Mouse (Mus musculus): Measurements from ENCODE around the gene Zan. TPM values are rescaled to one million over a fixed set of nuclear protein-coding genes. Genes with fewer than 3 reads are reported as not detected.

Gene Zan
- polyA plus RNA-seq, 1 experiment from 2014 or later = not detected

DNA sequence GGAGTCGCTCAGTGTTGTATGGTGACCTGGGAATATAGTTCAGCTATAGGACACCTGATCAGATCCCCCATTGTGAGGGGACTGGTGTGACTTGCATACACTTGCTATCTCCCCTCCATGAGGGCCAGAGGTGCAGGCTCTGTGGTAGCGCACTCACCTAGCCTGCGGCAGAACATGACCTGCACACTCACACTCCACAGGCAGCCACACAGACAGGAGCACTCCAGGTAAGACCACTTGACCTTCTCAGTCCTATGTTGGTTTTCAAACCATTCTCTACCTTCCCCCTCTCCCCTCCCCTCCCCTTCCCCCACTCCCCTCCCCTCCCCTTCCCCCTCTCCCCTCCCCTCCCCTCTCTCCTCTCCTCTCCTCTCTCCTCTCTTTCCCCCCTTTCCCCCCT is 66.3 kb downstream of the Zan start:
- Histone ChIP-seq H3K4me3 (ENCODE audit: inconsistent target) (no peak overlapping the region), H3K79me2 (ENCODE audit: inconsistent target) (no peaks in the 10 kb centered on the region), H3K27ac (no peak overlapping the region), H3K36me3 (ENCODE audit: inconsistent target) (no peaks in the 10 kb centered on the region)
- 100% methylated on average over 3 of the region's 3 CpGs for WGBS (ENCODE audit: missing documents)

DNA sequence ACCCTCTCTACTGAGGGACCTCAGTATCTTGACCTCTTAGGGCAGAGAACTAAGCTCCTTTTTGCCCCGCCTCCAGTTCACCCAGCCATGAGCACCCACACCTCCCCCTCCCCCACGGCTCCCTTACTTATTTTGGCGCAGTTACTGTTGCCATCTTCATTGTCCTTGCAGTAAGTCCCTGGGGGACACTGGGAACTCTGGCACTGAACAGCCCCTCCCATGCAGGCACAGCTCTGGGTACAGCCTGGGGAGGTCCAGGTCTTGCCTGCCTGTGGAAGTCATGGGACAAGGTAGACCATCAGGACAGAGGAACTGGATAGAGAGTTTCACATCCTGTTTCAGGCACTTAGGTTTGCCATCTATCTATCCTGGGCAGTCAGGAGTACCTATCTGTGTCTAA is 66.8 kb downstream of the Zan start:
- H3K27ac ChIP-seq = no peak overlapping the region
- H3K36me3 ChIP-seq (ENCODE audit: inconsistent target) = no peaks in the 10 kb centered on the region
- H3K79me2 ChIP-seq (ENCODE audit: inconsistent target) = no peaks in the 10 kb centered on the region
- WGBS (ENCODE audit: missing documents) = 100% methylated on average over 3 of the region's 3 CpGs
- no peak overlapping the region for H3K4me3 ChIP-seq (ENCODE audit: inconsistent target)

DNA sequence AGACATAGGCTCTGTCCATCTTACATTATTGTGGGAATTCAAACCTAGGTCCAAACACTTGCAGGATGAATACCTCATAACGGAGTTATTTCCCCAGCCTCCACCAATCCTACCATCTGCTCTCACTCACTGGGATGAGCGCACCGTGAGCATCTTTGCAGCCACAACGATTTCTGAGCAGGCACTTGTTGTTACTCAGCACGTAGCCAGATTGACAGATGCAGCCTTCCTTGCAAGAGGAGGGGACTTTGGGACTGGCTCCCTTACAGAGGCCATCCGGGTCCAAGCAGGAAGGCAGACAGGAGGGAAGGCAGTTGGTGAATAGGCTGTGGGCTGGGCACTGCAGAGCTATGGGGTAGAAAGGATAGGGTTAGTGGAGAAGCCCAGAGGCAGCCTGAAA is 67.4 kb downstream of the Zan start:
- H3K27ac ChIP-seq = no peak overlapping the region
- no peaks in the 10 kb centered on the region for H3K36me3 ChIP-seq (ENCODE audit: inconsistent target)
- H3K79me2 ChIP-seq (ENCODE audit: inconsistent target) = no peaks in the 10 kb centered on the region
- H3K4me3 ChIP-seq (ENCODE audit: inconsistent target) = no peak overlapping the region
- 94% methylated on average over 6 of the region's 6 CpGs for WGBS (ENCODE audit: missing documents)

DNA sequence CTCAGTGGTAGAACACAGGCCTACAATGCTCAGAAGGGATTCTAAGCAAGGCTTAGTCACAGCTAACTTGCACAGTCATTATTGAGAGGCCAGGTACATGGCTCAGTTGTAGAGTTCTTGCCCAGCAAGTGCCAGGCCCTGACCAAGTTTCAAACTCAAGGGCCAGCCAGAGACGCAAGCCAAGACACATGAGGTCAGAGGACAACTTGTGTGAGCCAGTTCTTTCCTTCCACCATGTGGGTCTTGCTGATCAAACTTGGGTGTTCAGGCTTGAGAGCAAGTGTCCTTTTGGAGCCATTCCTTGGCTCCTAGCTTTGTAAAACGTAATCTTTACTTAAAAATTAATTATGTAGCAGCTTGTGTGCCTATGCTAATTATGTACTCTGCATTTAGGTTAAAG is 72.8 kb downstream of the Zan start:
- no peaks in the 10 kb centered on the region for H3K79me2 ChIP-seq (ENCODE audit: inconsistent target)
- 76% methylated on average over 2 of the region's 2 CpGs for WGBS (ENCODE audit: missing documents)
- no peak overlapping the region for H3K27ac ChIP-seq
- H3K4me3 ChIP-seq (ENCODE audit: inconsistent target) = no peak overlapping the region
- no peaks in the 10 kb centered on the region for H3K36me3 ChIP-seq (ENCODE audit: inconsistent target)

DNA sequence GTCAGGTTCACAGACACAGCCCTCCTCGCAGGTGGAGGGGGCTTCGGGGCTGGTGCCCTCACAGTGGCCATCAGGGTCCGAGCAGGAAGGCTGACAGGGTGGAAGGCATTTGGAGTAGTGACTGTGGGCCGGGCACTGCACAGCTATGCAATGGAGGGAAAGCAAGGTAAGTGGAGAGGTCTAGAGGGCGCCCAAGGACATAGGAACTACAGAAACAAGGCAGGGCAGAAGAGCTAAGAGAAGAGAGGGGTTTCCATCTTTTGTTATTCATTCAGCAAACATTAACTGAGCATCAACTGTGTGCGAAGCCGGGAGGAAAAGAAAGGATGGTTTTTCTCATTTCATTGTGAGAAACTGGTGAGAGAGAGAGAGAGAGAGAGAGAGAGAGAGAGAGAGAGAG is 82.4 kb downstream of the Zan start:
- 70% methylated on average over 7 of the region's 7 CpGs for WGBS (ENCODE audit: missing documents)
- Histone ChIP-seq H3K36me3 (ENCODE audit: inconsistent target) (no peaks in the 10 kb centered on the region), H3K4me3 (ENCODE audit: inconsistent target) (no peak overlapping the region), H3K27ac (no peak overlapping the region), H3K79me2 (ENCODE audit: inconsistent target) (no peaks in the 10 kb centered on the region)

DNA sequence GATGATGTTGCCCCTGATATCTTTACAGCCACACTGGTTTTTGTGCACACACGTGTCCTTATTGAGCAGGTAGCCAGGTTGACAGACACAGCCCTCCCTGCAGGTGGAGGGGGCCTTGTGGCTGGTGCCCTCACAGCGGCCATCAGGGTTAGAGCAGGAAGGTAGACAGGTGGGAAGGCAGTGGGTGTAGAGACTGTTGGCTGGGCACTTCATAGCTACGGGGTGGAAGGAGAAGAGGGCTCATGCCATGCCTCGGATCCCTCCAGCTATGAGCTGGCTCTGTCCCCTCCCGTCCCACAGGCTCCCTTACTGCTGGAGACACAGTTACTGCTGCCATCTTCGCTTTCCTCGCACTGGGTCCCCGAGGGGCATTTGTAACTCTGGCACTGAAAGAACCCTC is 85.2 kb downstream of the Zan start:
- H3K4me3 ChIP-seq (ENCODE audit: inconsistent target) = no peak overlapping the region
- H3K36me3 ChIP-seq (ENCODE audit: inconsistent target) = no peaks in the 10 kb centered on the region
- H3K27ac ChIP-seq = no peak overlapping the region
- WGBS (ENCODE audit: missing documents) = 83% methylated on average over 8 of the region's 8 CpGs
- no peaks in the 10 kb centered on the region for H3K79me2 ChIP-seq (ENCODE audit: inconsistent target)

DNA sequence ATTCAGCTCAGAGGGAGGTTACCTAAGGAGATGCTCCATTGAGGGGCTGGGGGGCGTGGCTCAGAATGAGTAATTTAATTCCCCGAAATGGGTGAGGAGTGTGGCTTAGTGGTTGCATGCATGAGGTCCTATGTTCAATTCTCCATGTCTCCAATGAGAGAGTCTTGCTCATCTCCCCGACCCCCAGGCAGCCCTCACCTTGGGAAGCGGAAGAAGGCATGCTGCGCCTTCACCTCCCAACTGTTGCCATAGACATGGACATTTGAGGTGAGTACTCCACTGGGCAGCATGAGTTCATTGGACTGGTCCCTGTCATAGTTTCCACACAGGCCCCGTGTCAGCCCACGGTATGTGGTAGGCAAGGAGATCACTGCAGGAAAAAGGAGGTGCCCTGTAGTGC is 90.2 kb downstream of the Zan start:
- no peak overlapping the region for H3K4me3 ChIP-seq (ENCODE audit: inconsistent target)
- no peaks in the 10 kb centered on the region for H3K36me3 ChIP-seq (ENCODE audit: inconsistent target)
- no peak overlapping the region for H3K27ac ChIP-seq
- H3K79me2 ChIP-seq (ENCODE audit: inconsistent target) = no peaks in the 10 kb centered on the region
- 91% methylated on average over 7 of the region's 7 CpGs for WGBS (ENCODE audit: missing documents)

DNA sequence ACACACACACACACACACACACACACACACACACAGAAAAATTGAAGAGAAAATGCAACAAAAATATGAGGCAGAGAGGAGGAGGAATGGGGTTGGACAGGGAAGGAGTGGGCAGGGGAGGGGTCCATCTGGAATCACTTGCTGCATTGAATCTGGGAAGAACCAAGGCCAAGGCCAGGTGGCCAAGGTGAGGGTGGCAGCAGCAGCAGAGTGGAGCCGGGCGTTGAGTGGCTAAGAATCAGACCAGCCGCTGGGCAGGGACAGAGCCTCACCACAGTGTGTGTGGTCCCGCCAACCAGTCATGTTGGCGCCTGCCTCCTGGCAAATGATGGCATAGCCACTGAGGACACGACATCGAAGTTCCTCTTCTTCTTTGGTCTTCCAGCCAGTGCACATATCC is 93.4 kb downstream of the Zan start:
- 72% methylated on average over 7 of the region's 7 CpGs for WGBS (ENCODE audit: missing documents)
- no peak overlapping the region for H3K4me3 ChIP-seq (ENCODE audit: inconsistent target)
- no peaks in the 10 kb centered on the region for H3K36me3 ChIP-seq (ENCODE audit: inconsistent target)
- no peaks in the 10 kb centered on the region for H3K79me2 ChIP-seq (ENCODE audit: inconsistent target)
- H3K27ac ChIP-seq = no peak overlapping the region

DNA sequence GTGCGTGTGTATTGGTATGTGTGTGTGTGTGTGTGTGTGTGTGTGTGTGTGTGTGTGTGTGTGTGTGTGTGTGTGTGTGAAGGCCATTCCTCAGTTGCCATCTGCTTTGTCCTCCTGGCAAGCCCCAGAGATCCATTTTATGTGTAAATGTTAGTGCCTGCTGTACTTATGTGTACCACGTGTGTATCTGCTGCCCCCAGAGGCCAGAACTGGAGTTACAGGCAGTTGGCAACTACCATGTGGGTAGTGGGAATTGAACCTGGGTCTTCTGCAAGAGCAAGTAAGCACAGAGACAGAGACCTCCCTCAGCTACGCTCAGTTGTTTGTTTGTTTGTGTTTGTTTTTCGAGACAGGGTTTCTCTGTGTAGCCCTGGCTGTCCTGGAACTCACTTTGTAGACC is 95.7 kb downstream of the Zan start:
- Histone ChIP-seq H3K36me3 (ENCODE audit: inconsistent target) (no peaks in the 10 kb centered on the region), H3K79me2 (ENCODE audit: inconsistent target) (no peaks in the 10 kb centered on the region), H3K4me3 (ENCODE audit: inconsistent target) (no peak overlapping the region), H3K27ac (no peak overlapping the region)
- WGBS (ENCODE audit: missing documents) = 74% methylated on average over 4 of the region's 4 CpGs

DNA sequence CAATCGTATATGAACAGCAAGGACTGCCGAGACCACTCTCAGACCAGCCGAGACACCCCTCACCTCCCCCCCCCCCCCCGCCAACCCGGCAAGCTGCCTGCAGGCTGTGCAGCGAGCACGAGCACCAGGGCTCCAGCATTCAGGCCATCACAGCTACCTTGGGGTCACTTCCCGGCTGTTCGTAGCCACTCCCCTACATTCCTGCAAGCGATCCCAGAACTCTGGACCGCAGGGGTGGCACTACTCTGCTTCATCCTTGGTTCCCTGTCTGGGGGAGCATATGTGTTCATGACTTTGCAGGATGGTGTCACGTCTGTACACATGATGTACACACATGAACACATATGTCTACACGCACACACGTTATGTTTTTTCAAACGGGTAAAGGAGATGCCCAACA is 99.3 kb downstream of the Zan start:
- Histone ChIP-seq H3K27ac (no peak overlapping the region), H3K36me3 (ENCODE audit: inconsistent target) (no peaks in the 10 kb centered on the region), H3K4me3 (ENCODE audit: inconsistent target) (no peak overlapping the region), H3K79me2 (ENCODE audit: inconsistent target) (no peaks in the 10 kb centered on the region)
- WGBS (ENCODE audit: missing documents) = 71% methylated on average over 10 of the region's 15 CpGs

DNA sequence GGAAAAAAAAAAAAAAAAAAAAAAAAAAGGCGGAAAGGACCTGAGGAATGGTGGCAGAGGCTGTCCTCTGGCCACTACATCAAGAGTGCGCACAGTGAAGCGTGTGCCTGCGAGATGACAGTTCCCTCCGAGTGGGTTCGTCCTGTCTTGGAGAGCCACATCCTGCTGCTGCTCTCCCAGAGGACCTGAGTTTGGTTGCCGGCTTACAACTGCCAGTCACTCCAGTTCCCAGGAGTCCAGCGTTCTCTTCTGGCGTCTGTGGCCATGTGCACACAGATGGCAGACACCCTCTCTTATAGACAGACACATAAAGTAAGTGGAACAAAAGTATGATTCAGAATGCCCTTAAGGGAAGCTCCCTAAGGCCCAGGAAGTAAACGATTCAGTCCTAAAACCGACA is 99.7 kb downstream of the Zan start:
- Histone ChIP-seq H3K27ac (no peak overlapping the region), H3K79me2 (ENCODE audit: inconsistent target) (no peaks in the 10 kb centered on the region), H3K36me3 (ENCODE audit: inconsistent target) (no peaks in the 10 kb centered on the region), H3K4me3 (ENCODE audit: inconsistent target) (no peak overlapping the region)
- WGBS (ENCODE audit: missing documents) = 43% methylated on average over 11 of the region's 11 CpGs

DNA sequence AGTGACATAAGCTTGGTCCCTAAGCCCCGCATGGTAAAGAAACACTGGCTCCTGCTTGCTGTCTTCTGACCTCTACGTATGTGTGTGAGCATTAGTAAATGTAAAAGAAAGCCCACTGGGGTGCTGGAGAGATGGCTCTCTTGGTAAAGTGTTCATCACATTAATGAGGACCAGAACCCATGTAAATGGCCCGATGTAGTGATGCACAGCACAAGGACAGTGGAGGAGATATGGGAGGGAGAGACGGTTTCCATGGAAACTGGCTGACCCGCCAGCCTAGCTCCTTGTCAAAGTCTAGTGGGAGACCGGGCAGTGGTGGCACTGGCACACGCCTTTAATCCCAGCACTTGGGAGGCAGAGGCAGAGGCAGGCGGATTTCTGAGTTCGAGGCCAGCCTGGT is 100.1 kb downstream of the Zan start:
- no peaks in the 10 kb centered on the region for H3K36me3 ChIP-seq (ENCODE audit: inconsistent target)
- no peak overlapping the region for H3K27ac ChIP-seq
- H3K4me3 ChIP-seq (ENCODE audit: inconsistent target) = no peak overlapping the region
- WGBS (ENCODE audit: missing documents) = 81% methylated on average over 7 of the region's 9 CpGs
- no peaks in the 10 kb centered on the region for H3K79me2 ChIP-seq (ENCODE audit: inconsistent target)

DNA sequence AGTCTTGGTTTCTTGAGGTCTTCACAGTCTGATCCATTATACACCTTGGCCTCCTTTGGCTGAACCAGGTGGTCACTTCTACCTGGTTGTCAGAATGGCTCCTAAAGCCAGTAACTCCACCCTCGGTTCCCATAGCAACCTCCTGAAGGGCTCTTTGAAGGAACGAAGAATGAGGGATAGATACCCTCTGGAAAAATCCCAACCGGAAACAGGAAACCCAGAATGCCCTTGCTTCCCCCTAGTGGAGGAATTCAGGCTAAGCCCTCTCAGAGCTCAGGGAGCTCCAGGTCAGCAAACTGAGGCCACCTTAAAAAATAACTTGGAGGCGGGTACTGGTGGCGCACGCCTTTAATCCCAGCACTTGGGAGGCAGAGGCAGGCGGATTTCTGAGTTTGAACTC is 100.7 kb downstream of the Zan start:
- WGBS (ENCODE audit: missing documents) = 67% methylated on average over 7 of the region's 7 CpGs
- no peak overlapping the region for H3K4me3 ChIP-seq (ENCODE audit: inconsistent target)
- no peaks in the 10 kb centered on the region for H3K36me3 ChIP-seq (ENCODE audit: inconsistent target)
- H3K27ac ChIP-seq = no peak overlapping the region
- H3K79me2 ChIP-seq (ENCODE audit: inconsistent target) = no peaks in the 10 kb centered on the region

DNA sequence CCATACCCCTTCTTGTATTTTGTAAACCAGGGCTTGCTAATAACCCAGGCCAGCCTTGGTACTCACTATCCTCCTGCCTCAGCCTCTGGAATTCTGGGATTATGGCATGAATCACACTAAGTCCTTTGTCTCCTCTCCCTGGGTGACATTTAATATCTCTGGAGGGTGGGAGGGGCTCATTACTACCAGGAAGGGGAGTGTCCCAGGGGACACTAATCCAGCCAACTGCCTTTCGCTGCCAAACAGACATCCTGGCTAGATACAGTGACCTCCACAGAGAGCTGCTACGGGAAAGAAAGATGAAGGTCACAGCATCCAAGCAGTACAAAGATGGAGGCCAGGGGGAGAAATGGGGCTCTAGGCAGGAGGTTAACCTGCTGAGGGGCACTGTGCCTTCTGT is 101.2 kb downstream of the Zan start:
- 86% methylated on average over 2 of the region's 2 CpGs for WGBS (ENCODE audit: missing documents)

DNA sequence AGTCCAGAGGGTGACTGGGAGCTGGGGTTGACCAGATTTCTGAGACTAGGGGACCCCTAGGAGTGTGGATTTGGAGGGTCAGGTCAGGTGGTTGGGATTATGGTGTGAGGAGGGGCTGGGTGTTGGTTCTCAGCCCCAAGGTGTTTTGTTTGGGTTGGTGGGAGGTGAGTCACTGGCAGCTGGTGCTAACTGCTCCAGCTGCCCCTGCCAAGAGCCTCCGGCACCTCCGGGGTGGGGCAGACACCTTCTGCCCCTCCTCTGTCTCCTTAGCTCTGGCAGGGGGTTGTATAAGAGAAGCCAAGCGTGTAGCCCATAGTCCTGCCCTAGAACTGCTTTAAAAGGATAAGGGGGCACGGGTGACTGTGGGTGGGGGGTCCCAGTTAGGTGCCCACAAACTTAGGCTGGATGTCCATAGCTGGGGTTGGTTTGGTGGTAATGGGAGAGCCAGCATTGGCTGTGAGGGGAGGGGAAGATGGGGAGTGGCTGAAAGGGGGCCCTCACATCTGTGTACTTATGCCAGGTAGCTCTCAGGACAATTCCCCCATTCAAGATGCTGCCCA is 102.3 kb downstream of the Zan start:
- Histone ChIP-seq H3K36me3 (ENCODE audit: inconsistent target) (no peaks in the 10 kb centered on the region), H3K79me2 (ENCODE audit: inconsistent target) (no peaks in the 10 kb centered on the region), H3K4me3 (ENCODE audit: inconsistent target) (no peak overlapping the region), H3K27ac (no peak overlapping the region)
- WGBS (ENCODE audit: missing documents) = 75% methylated on average over 3 of the region's 4 CpGs

More for the DNA sequence above, 101.2 kb downstream of the Zan start:
- H3K79me2 ChIP-seq (ENCODE audit: inconsistent target) = no peaks in the 10 kb centered on the region
- H3K36me3 ChIP-seq (ENCODE audit: inconsistent target) = no peaks in the 10 kb centered on the region
- no peak overlapping the region for H3K4me3 ChIP-seq (ENCODE audit: inconsistent target)
- no peak overlapping the region for H3K27ac ChIP-seq

DNA sequence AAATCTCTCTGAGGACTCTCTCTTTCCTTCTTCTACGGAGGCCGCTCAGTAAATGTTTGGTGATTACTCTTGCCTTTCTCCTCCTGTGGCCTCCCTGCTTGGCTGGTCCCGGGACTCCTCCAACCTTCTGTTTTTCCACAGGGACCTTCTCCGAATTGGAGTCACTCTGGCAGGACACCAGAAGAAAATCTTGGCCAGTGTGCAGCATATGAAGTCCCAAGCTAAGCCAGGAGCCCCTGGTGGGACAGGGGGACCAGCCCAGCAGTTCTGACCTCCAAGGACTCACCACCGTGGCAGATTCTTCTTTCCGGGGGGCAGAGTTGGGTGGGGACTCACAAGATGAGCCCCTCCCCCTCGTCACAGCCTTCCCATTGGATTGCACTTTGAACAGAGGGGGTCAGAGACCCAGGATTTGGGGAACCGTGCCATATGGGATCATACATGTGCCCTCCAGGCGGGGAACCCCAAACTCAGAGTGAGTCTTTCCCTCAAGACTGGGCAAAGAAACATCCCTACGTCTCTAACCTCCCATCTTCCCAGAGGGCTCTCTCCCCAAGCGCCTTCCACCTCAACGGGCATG is 103.4 kb downstream of the Zan start:
- H3K36me3 ChIP-seq (ENCODE audit: inconsistent target) = no peaks in the 10 kb centered on the region
- WGBS (ENCODE audit: missing documents) = 86% methylated on average over 12 of the region's 12 CpGs
- no peaks in the 10 kb centered on the region for H3K79me2 ChIP-seq (ENCODE audit: inconsistent target)
- no peak overlapping the region for H3K27ac ChIP-seq
- H3K4me3 ChIP-seq (ENCODE audit: inconsistent target) = no peak overlapping the region
